ENCODE assay signal across 1 mouse cellular context in the genomic region with DNA sequence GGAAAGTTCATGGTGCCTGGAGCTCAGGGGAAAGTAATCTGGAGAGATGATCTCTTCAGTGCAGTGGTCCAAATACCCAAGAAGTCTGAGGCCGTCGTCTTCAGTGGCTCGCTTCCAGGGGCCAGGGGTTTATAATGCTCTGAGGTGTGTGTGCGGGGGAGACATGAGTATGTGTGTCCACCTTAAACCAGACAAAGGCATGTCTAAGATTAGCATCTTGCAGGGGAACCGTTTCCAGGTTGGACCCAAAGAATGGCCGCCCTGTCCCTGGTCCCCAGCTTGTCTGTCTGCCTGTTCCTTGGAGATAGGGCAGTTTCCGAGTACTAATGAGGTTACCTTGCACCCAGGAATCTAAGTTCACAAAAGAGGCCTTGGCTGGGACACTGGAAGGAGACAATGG.
TF ChIP-seq lines count a peak whose summit lies in the region.

A gene (minus strand): TSS at position 101 of the 400 bp plus-strand sequence.

TF ChIP-seq in CH12.LX, 34 proteins besides CTCF, POLR2A, EP300 and RAD21 (continued from another document):
- TF ChIP-seq RCOR1 (conservative IDR thresholded peaks at IDR 0.05; ENCODE audit: low read depth, low read length) = no peak
- TF ChIP-seq ZMIZ1 (IDR thresholded peaks at IDR 0.05; ENCODE audit: low read depth, low read length) = no peak
- no peak for TF ChIP-seq TCF12 (IDR thresholded peaks at IDR 0.05; ENCODE audit: low read depth, low read length)
- no peak for TF ChIP-seq MEF2A (IDR thresholded peaks at IDR 0.05; ENCODE audit: borderline replicate concordance, low read depth, low read length)
